Mouse (Mus musculus) heart, embryonic 15.5 days (tissue): ENCODE results near the gene Nmt2. TPM values are rescaled to one million over a fixed set of nuclear protein-coding genes. Genes with fewer than 3 reads are reported as not detected.

Experiments used
- ATAC-seq: fragments of 200-750 bp; cut with Nextera tagmentation; replicated peaks from 2 replicates; pipeline ENCODE4 v1.8.0; 2017; ENCODE audit warnings: low read depth, moderate TSS enrichment; ENCODE audit not compliant: insufficient number of reproducible peaks, insufficient read depth, low FRiP score
- H3K27ac ChIP-seq: fragments of 300-500 bp; sonication (generic); 2 replicates; pipeline ENCODE4 v1.5.1; 2015; ENCODE audit warnings: mild to moderate bottlenecking, inconsistent platforms
- H3K27me3 ChIP-seq: fragments of 300-500 bp; sonication (generic); 2 replicates; pipeline ENCODE4 v1.6.1; 2015; ENCODE audit warnings: inconsistent platforms
- H3K36me3 ChIP-seq: fragments of 300-500 bp; sonication (generic); 2 replicates; pipeline ENCODE4 v1.6.1; 2015; ENCODE audit warnings: mild to moderate bottlenecking, inconsistent platforms
- H3K4me1 ChIP-seq: fragments of 300-500 bp; sonication (generic); replicated peaks from 2 replicates; pipeline ENCODE4 v1.6.1; 2015; ENCODE audit warnings: inconsistent platforms
- H3K4me2 ChIP-seq: fragments of 300-500 bp; sonication (generic); 2 replicates; pipeline ENCODE4 v1.6.1; 2015; ENCODE audit warnings: inconsistent platforms, mild to moderate bottlenecking, moderate library complexity
- H3K4me3 ChIP-seq: fragments of 300-500 bp; sonication (generic); 2 replicates; pipeline ENCODE4 v1.5.1; 2015; ENCODE audit warnings: mild to moderate bottlenecking, inconsistent platforms
- H3K9ac ChIP-seq: fragments of 300-500 bp; sonication (generic); 2 replicates; pipeline ENCODE4 v1.6.1; 2015; ENCODE audit warnings: mild to moderate bottlenecking, inconsistent platforms
- H3K9me3 ChIP-seq: fragments of 300-500 bp; sonication (generic); replicated peaks from 2 replicates; pipeline ENCODE4 v1.6.1; 2016; ENCODE audit warnings: inconsistent platforms
- WGBS: fragments of 180-500 bp; shearing (Covaris S2); methylation state at CpG from one replicate; pipeline ENCODE4 v1.1.7; 2015; ENCODE audit warnings: mixed read lengths; 5-methylcytosine and 5-hydroxymethylcytosine counted together
- polyA plus RNA-seq: library from polyadenylated mRNA; unstranded; fragments of >200 nt; fragmentation: Nextera tagmentation; extraction: Ambion mirVana; gene quantifications from 2 replicates; pipeline ENCODE4 v1.2.1, GENCODE M21; 2015

Gene Nmt2
- polyA plus RNA-seq, 1 experiment from 2014 or later: 26.4 TPM

GRCm38 (mm10) chr2:3327351-3327750 lies 43.3 kb downstream of the Nmt2 start:
- H3K27ac ChIP-seq: no peak overlapping the region
- 22% methylated on average over 1 of the region's 1 CpGs for WGBS
- H3K27me3 ChIP-seq: no peaks in the 10 kb centered on the region
- H3K4me2 ChIP-seq: no peak overlapping the region
- H3K36me3 ChIP-seq: peaks cover 57% of the 10 kb centered on the region
- no peak overlapping the region for H3K9ac ChIP-seq
- no peaks in the 10 kb centered on the region for H3K9me3 ChIP-seq
- no peak overlapping the region for H3K4me3 ChIP-seq
- H3K4me1 ChIP-seq: peaks cover 8% of the 10 kb centered on the region
- no peak for ATAC-seq

- peak overlapping the region; percentile 83 for H3K4me3 ChIP-seq
- no peak overlapping the region for H3K27ac ChIP-seq
- ATAC-seq: no peak
- H3K9ac ChIP-seq: peak overlapping the region; percentile 83; the same call in 1 of the 2 replicates
- peaks cover 25% of the 10 kb centered on the region for H3K36me3 ChIP-seq
- H3K4me2 ChIP-seq: peak overlapping the region; percentile 82
- H3K9me3 ChIP-seq: no peaks in the 10 kb centered on the region
- WGBS: 67% methylated on average over 5 of the region's 5 CpGs
- peaks cover 2% of the 10 kb centered on the region; the same call in 1 of the 2 replicates for H3K27me3 ChIP-seq
- H3K4me1 ChIP-seq: peaks cover 16% of the 10 kb centered on the region
Observed at GRCm38 (mm10) chr2:3331071-3331703, 47.2 kb downstream of the Nmt2 start.

- peak overlapping the region; percentile 83 for H3K9ac ChIP-seq
- H3K4me3 ChIP-seq: peak overlapping the region; percentile 83
- H3K36me3 ChIP-seq: peaks cover 21% of the 10 kb centered on the region
- ATAC-seq: no peak
- H3K4me2 ChIP-seq: peak overlapping the region; percentile 82
- H3K27me3 ChIP-seq: peaks cover 4% of the 10 kb centered on the region; the same call in 1 of the 2 replicates
- under 1% methylated on average over 21 of the region's 21 CpGs for WGBS
- peaks cover 17% of the 10 kb centered on the region for H3K4me1 ChIP-seq
- peak overlapping the region; percentile 77 for H3K27ac ChIP-seq
- no peaks in the 10 kb centered on the region for H3K9me3 ChIP-seq
Observed at GRCm38 (mm10) chr2:3332056-3332455, 48.0 kb downstream of the Nmt2 start.

GRCm38 (mm10) chr2:3332484-3333242 lies 48.7 kb downstream of the Nmt2 start, which contains the start of gene Rpp38:
Rpp38 (minus strand) TSS chr2:3332643.
- H3K36me3 ChIP-seq: peaks cover 17% of the 10 kb centered on the region
- H3K9ac ChIP-seq: peak within 1 kb of the TSS; percentile 83
- under 1% methylated on average over 45 of the region's 45 CpGs for WGBS
- peaks cover 4% of the 10 kb centered on the region; the same call in 1 of the 2 replicates for H3K27me3 ChIP-seq
- ATAC-seq: peak; percentile 99
- no peaks in the 10 kb centered on the region for H3K9me3 ChIP-seq
- H3K4me1 ChIP-seq: peaks cover 17% of the 10 kb centered on the region
- peak within 1 kb of the TSS; percentile 82 for H3K4me2 ChIP-seq
- H3K27ac ChIP-seq: peak within 1 kb of the TSS; percentile 77
- peak within 1 kb of the TSS; percentile 83 for H3K4me3 ChIP-seq

GRCm38 (mm10) chr2:3333761-3334160 lies 49.7 kb downstream of the Nmt2 start:
- ATAC-seq: no peak
- Histone ChIP-seq H3K4me1 (peaks cover 17% of the 10 kb centered on the region), H3K4me2 (no peak overlapping the region), H3K27me3 (peaks cover 4% of the 10 kb centered on the region; the same call in 1 of the 2 replicates), H3K27ac (no peak overlapping the region), H3K4me3 (no peak overlapping the region), H3K36me3 (peaks cover 10% of the 10 kb centered on the region), H3K9ac (no peak overlapping the region), H3K9me3 (no peaks in the 10 kb centered on the region)
- WGBS: 84% methylated on average over 12 of the region's 12 CpGs

- no peak within 1 kb of the TSS for H3K27ac ChIP-seq
- H3K4me2 ChIP-seq: peak within 1 kb of the TSS; percentile 73
- H3K4me1 ChIP-seq: peaks cover 17% of the 10 kb centered on the region
- H3K9ac ChIP-seq: peak within 1 kb of the TSS; percentile 48
- H3K36me3 ChIP-seq: no peaks in the 10 kb centered on the region
- peak within 1 kb of the TSS; percentile 46 for H3K4me3 ChIP-seq
- 6% methylated on average over 20 of the region's 20 CpGs for WGBS
- ATAC-seq: no peak
- no peaks in the 10 kb centered on the region for H3K9me3 ChIP-seq
- H3K27me3 ChIP-seq: peaks cover 4% of the 10 kb centered on the region; the same call in 1 of the 2 replicates
Observed at GRCm38 (mm10) chr2:3335611-3336301, 51.7 kb downstream of the Nmt2 start, which contains the start of gene Acbd7. Acbd7 (plus strand) TSS chr2:3336168.

- no peak for ATAC-seq
- Histone ChIP-seq H3K4me1 (no peaks in the 10 kb centered on the region), H3K27me3 (peaks cover 6% of the 10 kb centered on the region; the same call in 1 of the 2 replicates), H3K9ac (no peak overlapping the region), H3K27ac (no peak overlapping the region), H3K36me3 (no peaks in the 10 kb centered on the region), H3K4me3 (no peak overlapping the region), H3K4me2 (no peak overlapping the region), H3K9me3 (no peaks in the 10 kb centered on the region)
- 69% methylated on average over 4 of the region's 4 CpGs for WGBS
Observed at GRCm38 (mm10) chr2:3348422-3348821, 64.4 kb downstream of the Nmt2 start.

- H3K9me3 ChIP-seq: no peaks in the 10 kb centered on the region
- no peak overlapping the region for H3K4me2 ChIP-seq
- ATAC-seq: no peak
- 16% methylated on average over 3 of the region's 3 CpGs for WGBS
- no peak overlapping the region for H3K9ac ChIP-seq
- no peak overlapping the region for H3K4me3 ChIP-seq
- H3K36me3 ChIP-seq: no peaks in the 10 kb centered on the region
- H3K27me3 ChIP-seq: peaks cover 6% of the 10 kb centered on the region; the same call in 1 of the 2 replicates
- no peak overlapping the region for H3K27ac ChIP-seq
- H3K4me1 ChIP-seq: no peaks in the 10 kb centered on the region
Observed at GRCm38 (mm10) chr2:3348919-3349318, 64.9 kb downstream of the Nmt2 start.

GRCm38 (mm10) chr2:3353160-3353559 lies 69.1 kb downstream of the Nmt2 start:
- no peaks in the 10 kb centered on the region for H3K9me3 ChIP-seq
- no peak overlapping the region for H3K9ac ChIP-seq
- H3K4me3 ChIP-seq: no peak overlapping the region
- no peaks in the 10 kb centered on the region for H3K27me3 ChIP-seq
- H3K36me3 ChIP-seq: no peaks in the 10 kb centered on the region
- no peaks in the 10 kb centered on the region for H3K4me1 ChIP-seq
- no peak for ATAC-seq
- no peak overlapping the region for H3K27ac ChIP-seq
- H3K4me2 ChIP-seq: no peak overlapping the region

GRCm38 (mm10) chr2:3355793-3356192 lies 71.8 kb downstream of the Nmt2 start:
- Histone ChIP-seq H3K4me1 (no peaks in the 10 kb centered on the region), H3K4me3 (no peak overlapping the region), H3K27me3 (no peaks in the 10 kb centered on the region), H3K27ac (no peak overlapping the region), H3K9ac (no peak overlapping the region), H3K4me2 (no peak overlapping the region), H3K36me3 (no peaks in the 10 kb centered on the region), H3K9me3 (no peaks in the 10 kb centered on the region)
- no peak for ATAC-seq
- WGBS: 88% methylated on average over 8 of the region's 8 CpGs

GRCm38 (mm10) chr2:3356311-3356710 lies 72.3 kb downstream of the Nmt2 start:
- no peaks in the 10 kb centered on the region for H3K27me3 ChIP-seq
- no peaks in the 10 kb centered on the region for H3K36me3 ChIP-seq
- H3K9me3 ChIP-seq: no peaks in the 10 kb centered on the region
- no peak overlapping the region for H3K9ac ChIP-seq
- H3K4me3 ChIP-seq: no peak overlapping the region
- WGBS: 73% methylated on average over 3 of the region's 3 CpGs
- H3K27ac ChIP-seq: no peak overlapping the region
- no peak for ATAC-seq
- H3K4me2 ChIP-seq: no peak overlapping the region
- no peaks in the 10 kb centered on the region for H3K4me1 ChIP-seq
